23 mouse cellular contexts compared by ENCODE assay signal in genomic region chr5:140098711-140099110, GRCm38 (mm10).
DNase-seq lines count a peak whose midpoint lies in the region; ATAC-seq and TF ChIP-seq lines count a peak whose summit lies in the region.
"Had no signal": no experiment of that assay in that cellular context is flagged by ENCODE, and none has a peak within 500 bp of the region (broad histone marks: within the 10 kb centered on the region; RNA-seq: fewer than 3 reads in every experiment).

No protein-coding gene starts in this region.

- H3K4me2 ChIP-seq in forebrain, embryonic 14.5 days (ENCODE audit: low read length) = no peak overlapping the region
- H3K4me2 ChIP-seq in forebrain, embryonic 12.5 days = no peak overlapping the region
- no peak overlapping the region for H3K4me2 ChIP-seq in intestine, postnatal 0 days (replicated peaks; ENCODE audit: low read depth)
- H3K4me2 ChIP-seq: embryonic facial prominence, embryonic 15.5 days; heart, embryonic 15.5 days; limb, embryonic 13.5 days; liver, embryonic 13.5 days; lung, embryonic 14.5 days; midbrain, embryonic 12.5 days had no signal

- no peaks in the 10 kb centered on the region for H3K9me3 ChIP-seq in forebrain, embryonic 14.5 days (replicated peaks; ENCODE audit: control insufficient read depth, low read length)
- H3K9me3 ChIP-seq in forebrain, embryonic 12.5 days = no peaks in the 10 kb centered on the region
- H3K9me3 ChIP-seq in intestine, postnatal 0 days (ENCODE audit: control insufficient read depth) = no peaks in the 10 kb centered on the region
- H3K9me3 ChIP-seq: embryonic facial prominence, embryonic 15.5 days; heart, embryonic 15.5 days; limb, embryonic 13.5 days; liver, embryonic 13.5 days; midbrain, embryonic 12.5 days had no signal

- H3K9ac ChIP-seq in forebrain, embryonic 14.5 days (ENCODE audit: low read length) = no peak overlapping the region
- no peak overlapping the region for H3K9ac ChIP-seq in forebrain, embryonic 12.5 days
- no peak overlapping the region for H3K9ac ChIP-seq in intestine, postnatal 0 days (ENCODE audit: low read depth, low read length)
- H3K9ac ChIP-seq: embryonic facial prominence, embryonic 15.5 days; heart, embryonic 15.5 days; limb, embryonic 13.5 days; liver, embryonic 13.5 days; lung, embryonic 14.5 days; midbrain, embryonic 12.5 days had no signal

- no peak overlapping the region for H3K4me3 ChIP-seq in forebrain, embryonic 14.5 days (ENCODE audit: low read depth, low read length)
- H3K4me3 ChIP-seq in forebrain, embryonic 12.5 days (replicated peaks) = no peak overlapping the region
- H3K4me3 ChIP-seq in intestine, postnatal 0 days (ENCODE audit: low read depth, low read length) = no peak overlapping the region
- H3K4me3 ChIP-seq: embryonic facial prominence, embryonic 15.5 days; heart, embryonic 15.5 days; limb, embryonic 13.5 days; liver, embryonic 13.5 days; midbrain, embryonic 12.5 days had no signal

- peaks cover 23% of the 10 kb centered on the region for H3K4me1 ChIP-seq in forebrain, embryonic 14.5 days (ENCODE audit: control insufficient read depth, insufficient read depth, low read length)
- H3K4me1 ChIP-seq in forebrain, embryonic 12.5 days = peaks cover 24% of the 10 kb centered on the region
- H3K4me1 ChIP-seq in intestine, postnatal 0 days (replicated peaks; ENCODE audit: control insufficient read depth, insufficient read depth, low read length) = no peaks in the 10 kb centered on the region
- H3K4me1 ChIP-seq: heart, embryonic 15.5 days; liver, embryonic 13.5 days had no signal

- no peaks in the 10 kb centered on the region for H3K36me3 ChIP-seq in forebrain, embryonic 14.5 days (ENCODE audit: control insufficient read depth, insufficient read depth, low read length)
- H3K36me3 ChIP-seq in forebrain, embryonic 12.5 days (replicated peaks) = no peaks in the 10 kb centered on the region; the same call in none of the 2 replicates
- no peaks in the 10 kb centered on the region for H3K36me3 ChIP-seq in intestine, postnatal 0 days (ENCODE audit: control insufficient read depth, insufficient read depth)
- H3K36me3 ChIP-seq: embryonic facial prominence, embryonic 15.5 days; heart, embryonic 15.5 days; midbrain, embryonic 12.5 days had no signal

- H3K27me3 ChIP-seq in forebrain, embryonic 14.5 days (replicated peaks; ENCODE audit: control insufficient read depth, insufficient read depth, low read length) = no peaks in the 10 kb centered on the region
- no peaks in the 10 kb centered on the region for H3K27me3 ChIP-seq in forebrain, embryonic 12.5 days
- H3K27me3 ChIP-seq in intestine, postnatal 0 days (replicated peaks; ENCODE audit: control insufficient read depth, insufficient read depth, low read length) = no peaks in the 10 kb centered on the region
- H3K27me3 ChIP-seq: embryonic facial prominence, embryonic 15.5 days; heart, embryonic 15.5 days; limb, embryonic 13.5 days; liver, embryonic 13.5 days; midbrain, embryonic 12.5 days had no signal

- peak; percentile 73 for DNase-seq in forebrain, embryonic 14.5 days (ENCODE audit: low spot score)
- DNase-seq in layer of hippocampus, postnatal 14 days (ENCODE audit: low spot score in 2 of 2) = peak; percentile 40 to 61
- DNase-seq in layer of hippocampus, adult 8-10 months (ENCODE audit: low spot score in 2 of 2) = no peak
- DNase-seq in cerebellum, adult 9-10 months = peak; percentile 90
- DNase-seq in adrenal gland, postnatal 14 days = no peak
- DNase-seq in adrenal gland, postnatal 4 days (ENCODE audit: low spot score in 2 of 2) = no peak
- DNase-seq: adrenal gland, postnatal 10 days; gastrocnemius, postnatal 36 days; heart, postnatal 36 days; kidney, postnatal 36 days; liver, embryonic 13.5 days; lung, embryonic 14.5 days; thymus, adult 2 months; thymus, postnatal 4 days had no signal

- no peak for TF ChIP-seq CTCF in intestine, postnatal 0 days (IDR thresholded peaks at IDR 0.05; ENCODE audit: low read depth)

- peak; percentile 28; the same call in 1 of the 2 replicates for ATAC-seq in forebrain, embryonic 14.5 days
- ATAC-seq in forebrain, embryonic 12.5 days (ENCODE audit: low FRiP score) = no peak
- no peak for ATAC-seq in intestine, postnatal 0 days
- ATAC-seq: activated CD4-positive, CD25-positive, alpha-beta regulatory T cell, adult 4 months; hindbrain, embryonic 16.5 days; intestine, embryonic 16.5 days had no signal

- 67% methylated on average over 5 of the region's 5 CpGs for WGBS in forebrain, embryonic 14.5 days
- 97% methylated on average over 5 of the region's 5 CpGs for WGBS in forebrain, embryonic 12.5 days
- WGBS in intestine, postnatal 0 days = 96% methylated on average over 5 of the region's 5 CpGs

- H3K27ac ChIP-seq in forebrain, embryonic 14.5 days (ENCODE audit: low read depth, low read length) = no peak overlapping the region
- H3K27ac ChIP-seq in forebrain, embryonic 12.5 days = no peak overlapping the region
- H3K27ac ChIP-seq in intestine, postnatal 0 days (ENCODE audit: low read depth, low read length) = no peak overlapping the region
- H3K27ac ChIP-seq: embryonic facial prominence, embryonic 15.5 days; heart, embryonic 15.5 days; limb, embryonic 13.5 days; liver, embryonic 13.5 days; midbrain, embryonic 12.5 days had no signal

Comparison
In these comparisons a context has a peak if more than half of its experiments do, and no peak if none do; other contexts are left out.
1. DNase-seq: peak in forebrain, embryonic 14.5 days (single experiment), layer of hippocampus, postnatal 14 days (2 of 2) and cerebellum, adult 9-10 months (single experiment); none in layer of hippocampus, adult 8-10 months (0 of 2), adrenal gland, postnatal 14 days (single experiment) and adrenal gland, postnatal 4 days (0 of 2).